Mouse (Mus musculus) liver, postnatal 0 days (tissue): ENCODE results near the gene Asic1. TPM values are rescaled to one million over a fixed set of nuclear protein-coding genes. Genes with fewer than 3 reads are reported as not detected.
A peak's percentile ranks its signal among the peaks of the same experiment; 100 is the strongest.

ENCODE experiments used
- ATAC-seq: fragments of 200-750 bp; cut with Nextera tagmentation; 2 replicates; pipeline ENCODE4 v1.8.0; 2017; ENCODE audit warnings: mild to moderate bottlenecking, moderate library complexity
- DNase-seq: peaks from one replicate; pipeline ENCODE4 v3.0.0-alpha.2; 2016
- H3K27ac ChIP-seq: fragments of 300-500 bp; sonication (generic); 2 replicates; pipeline ENCODE4 v1.5.1; 2014; ENCODE audit warnings: antibody characterized with exemption, moderate library complexity, mild to moderate bottlenecking, low read depth
- H3K27me3 ChIP-seq: fragments of 300-500 bp; sonication (generic); 2 replicates; pipeline ENCODE4 v1.6.1; 2014; ENCODE audit warnings: low read length, control low read depth, mixed read lengths; ENCODE audit not compliant: insufficient read depth
- H3K36me3 ChIP-seq: fragments of 300-500 bp; sonication (generic); replicated peaks from 2 replicates; pipeline ENCODE4 v1.6.1; 2014; ENCODE audit warnings: mild to moderate bottlenecking, control low read depth, low read length, moderate library complexity, mixed read lengths; ENCODE audit not compliant: insufficient read depth
- H3K4me1 ChIP-seq: fragments of 300-500 bp; sonication (generic); 2 replicates; pipeline ENCODE4 v1.6.1; 2014; ENCODE audit warnings: antibody characterized with exemption, mild to moderate bottlenecking, control low read depth; ENCODE audit not compliant: insufficient read depth
- H3K4me2 ChIP-seq: fragments of 300-500 bp; sonication (generic); 2 replicates; pipeline ENCODE4 v1.6.1; 2014; ENCODE audit warnings: low read depth, mild to moderate bottlenecking, low read length, moderate library complexity, mixed read lengths
- H3K4me3 ChIP-seq: fragments of 300-500 bp; sonication (generic); 2 replicates; pipeline ENCODE4 v1.5.1; 2014; ENCODE audit warnings: low read depth, low read length
- H3K9ac ChIP-seq: fragments of 300-500 bp; sonication (generic); replicated peaks from 2 replicates; pipeline ENCODE4 v1.6.1; 2014; ENCODE audit warnings: mild to moderate bottlenecking, moderate library complexity
- H3K9me3 ChIP-seq: fragments of 300-500 bp; sonication (generic); 2 replicates; pipeline ENCODE4 v1.6.1; 2016; ENCODE audit warnings: mild to moderate bottlenecking, control low read depth, low read length, mixed read lengths
- CTCF ChIP-seq: sonication (generic); IDR thresholded peaks from 2 replicates; pipeline ENCODE4 v1.5.1; 2016; ENCODE audit warnings: antibody characterized with exemption, low read depth
- EP300 ChIP-seq: IDR thresholded peaks from 2 replicates; pipeline ENCODE4 v1.6.1; 2016; ENCODE audit warnings: antibody characterized with exemption, low read depth, mild to moderate bottlenecking
- WGBS: fragments of 180-500 bp; shearing (Covaris S2); extraction: QIAGEN DNeasy Blood & Tissue Kit; methylation state at CpG from one replicate; pipeline ENCODE4 v1.1.7; 2014; ENCODE audit not compliant: insufficient replicate concordance; 5-methylcytosine and 5-hydroxymethylcytosine counted together
- polyA plus RNA-seq: library from polyadenylated mRNA; unstranded; fragments of >200 nt; fragmentation: Nextera tagmentation; extraction: Ambion mirVana; gene quantifications from 2 replicates; pipeline ENCODE4 v1.2.1, GENCODE M21; 2015

Asic1 gene
- polyA plus RNA-seq, 1 experiment from 2014 or later, result 0.38 TPM

DNA sequence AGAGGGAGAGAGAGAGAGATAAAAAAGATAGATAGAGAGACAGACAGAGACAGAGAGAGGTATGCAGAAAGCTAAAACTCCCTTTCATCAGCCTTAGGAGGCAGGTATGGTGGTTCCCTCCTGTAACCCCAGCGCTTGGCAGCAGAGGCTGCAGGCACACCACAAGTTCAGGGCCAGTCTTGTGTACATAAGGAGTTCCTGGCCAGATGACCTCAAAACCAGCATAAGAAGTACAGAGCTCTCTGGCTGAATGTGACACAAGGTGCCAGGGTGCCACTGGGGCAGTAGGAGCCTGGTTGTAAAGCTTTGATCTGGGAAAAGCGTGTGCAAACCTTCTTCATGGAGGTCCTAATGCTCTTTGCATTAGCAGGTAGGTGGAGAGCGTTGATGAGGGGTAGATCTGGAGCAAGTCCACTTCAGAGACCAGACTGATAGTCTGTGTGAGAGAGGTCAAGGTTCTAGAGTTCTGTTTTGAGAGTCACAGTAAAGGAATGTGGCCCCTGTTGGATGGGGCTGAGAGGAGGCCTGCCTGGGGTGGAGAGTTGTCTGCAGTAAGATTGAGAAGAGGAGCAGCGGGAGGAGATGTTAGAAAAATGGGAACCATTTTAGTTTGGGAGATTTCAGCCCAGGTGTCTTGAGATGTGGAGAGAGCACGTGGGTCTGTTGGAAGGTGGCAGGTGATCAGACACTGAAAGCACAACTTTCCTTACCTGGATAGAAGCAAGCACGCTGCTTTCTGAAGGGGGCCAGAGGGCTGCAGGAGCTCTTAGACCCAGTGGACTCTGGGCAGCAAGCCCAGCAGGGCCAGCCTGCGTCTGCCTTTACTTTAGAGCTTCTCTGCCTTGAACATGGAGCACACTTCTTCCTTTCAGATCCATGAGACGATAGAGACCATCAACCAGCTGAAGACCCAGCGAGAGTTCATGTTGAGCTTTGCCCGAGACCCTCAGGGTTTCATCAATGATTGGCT, 40.3 kb downstream of the Asic1 start:
- TF ChIP-seq CTCF (no peak), EP300 (no peak)
- Histone ChIP-seq H3K9ac (no peak overlapping the region), H3K4me3 (no peak overlapping the region), H3K36me3 (peaks cover 46% of the 10 kb centered on the region), H3K27me3 (no peaks in the 10 kb centered on the region), H3K4me2 (peak overlapping the region; percentile 23), H3K9me3 (no peaks in the 10 kb centered on the region), H3K27ac (peak overlapping the region; percentile 57), H3K4me1 (peaks cover 26% of the 10 kb centered on the region)
- 82% methylated on average over 10 of the region's 10 CpGs for WGBS
- no peak for DNase-seq
- ATAC-seq, result peak; percentile 33; the same call in 1 of the 2 replicates

DNA sequence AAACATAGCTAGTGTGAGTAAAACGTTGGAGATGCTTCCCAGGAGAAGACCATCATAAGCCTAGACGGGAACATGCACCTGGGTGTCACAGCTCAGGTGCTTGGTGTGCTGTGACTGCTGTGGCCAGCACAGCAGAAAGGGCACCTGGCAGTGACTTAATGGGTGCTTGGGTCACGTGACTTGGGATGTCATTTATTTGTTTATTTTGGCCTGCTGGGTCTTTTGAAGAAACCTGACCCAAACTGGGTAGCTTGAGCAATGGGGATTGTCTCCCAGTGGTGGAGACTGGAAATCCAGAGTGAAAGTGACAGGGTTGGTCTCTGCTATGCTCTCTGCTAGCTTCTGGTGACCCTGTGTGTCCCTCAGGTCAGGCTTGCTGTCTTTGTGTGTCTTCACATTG, 41.3 kb downstream of the Asic1 start:
- ATAC-seq, result peak; percentile 33
- Histone ChIP-seq H3K4me2 (no peak overlapping the region), H3K4me1 (peaks cover 36% of the 10 kb centered on the region), H3K4me3 (no peak overlapping the region), H3K36me3 (peaks cover 42% of the 10 kb centered on the region), H3K27me3 (no peaks in the 10 kb centered on the region), H3K9ac (no peak overlapping the region), H3K9me3 (no peaks in the 10 kb centered on the region), H3K27ac (peak overlapping the region; percentile 57)
- 62% methylated on average over 3 of the region's 3 CpGs for WGBS
- TF ChIP-seq EP300 (no peak), CTCF (no peak)
- no peak for DNase-seq

DNA sequence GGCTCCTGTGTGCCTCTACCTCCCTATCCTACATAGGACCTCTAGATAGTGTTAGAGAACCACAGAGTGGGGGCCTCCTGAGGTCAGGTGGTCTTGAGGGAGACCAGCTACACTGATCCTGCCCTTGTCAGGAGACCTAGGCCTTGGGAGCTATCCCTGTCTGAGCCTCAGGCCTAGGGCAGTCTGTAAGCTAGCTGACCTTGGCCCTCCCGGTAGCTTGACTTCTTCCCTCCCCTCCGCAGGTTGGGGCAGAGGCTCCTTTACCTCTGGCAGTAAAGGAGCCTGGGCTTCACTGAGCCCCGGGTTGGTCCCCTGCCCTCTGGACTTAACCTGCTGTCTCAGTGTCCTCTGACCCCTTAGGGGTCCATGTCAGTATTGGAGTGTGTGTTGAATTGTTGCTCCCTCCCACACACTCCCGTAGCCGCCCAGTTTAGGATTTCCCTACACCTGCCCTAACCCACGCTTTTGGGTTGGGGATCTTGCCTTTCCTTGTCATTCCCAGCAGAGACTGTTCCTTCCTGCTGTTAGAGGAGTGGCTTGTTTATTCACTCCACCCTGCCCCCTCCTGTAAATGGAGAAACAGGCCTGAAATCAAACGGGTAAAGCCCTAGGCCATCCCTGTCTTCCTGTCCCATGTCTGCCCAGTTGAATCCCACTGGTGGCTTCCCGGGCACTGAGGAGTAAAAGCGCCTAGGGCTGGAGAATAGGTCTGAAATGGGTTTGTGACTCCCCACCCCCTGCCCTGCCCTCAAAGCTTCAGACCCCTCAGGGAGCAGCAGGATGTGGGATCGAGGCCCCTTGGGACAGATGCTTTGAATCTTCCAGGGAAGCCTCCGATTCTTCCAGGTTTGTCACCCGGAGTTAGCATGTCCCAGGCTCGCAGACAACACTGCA, 42.7 kb downstream of the Asic1 start:
- 0 out of 2 replicates have a peak overlapping the region, but pooled peaks have one; percentile 5 for H3K9ac ChIP-seq
- 74% methylated on average over 13 of the region's 13 CpGs for WGBS
- H3K4me3 ChIP-seq, result no peak overlapping the region
- H3K27ac ChIP-seq, result no peak overlapping the region
- DNase-seq (no peak), ATAC-seq (no peak)
- H3K27me3 ChIP-seq, result no peaks in the 10 kb centered on the region
- no peaks in the 10 kb centered on the region for H3K9me3 ChIP-seq
- peaks cover 32% of the 10 kb centered on the region for H3K36me3 ChIP-seq
- H3K4me2 ChIP-seq, result no peak overlapping the region
- TF ChIP-seq CTCF (no peak), EP300 (no peak)
- peaks cover 41% of the 10 kb centered on the region for H3K4me1 ChIP-seq

DNA sequence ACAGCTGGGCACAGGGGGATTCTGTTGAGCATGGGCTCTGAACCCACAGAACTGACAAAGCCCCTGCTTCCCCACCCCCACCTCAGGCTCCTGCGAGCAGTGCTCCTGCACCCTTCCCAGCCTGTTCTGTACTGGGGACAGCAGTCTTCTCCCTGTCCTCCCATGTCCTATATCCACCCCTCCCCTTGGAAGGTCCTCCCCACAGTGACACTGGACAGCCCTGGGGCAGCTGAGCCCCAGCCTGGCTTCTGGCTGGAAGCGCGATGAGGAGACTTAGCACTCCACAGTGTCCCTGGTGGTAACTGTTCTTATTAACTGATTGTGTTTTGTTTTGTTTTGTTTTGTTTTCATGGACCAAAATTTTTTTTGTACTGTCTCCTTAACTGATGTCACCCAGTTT, 43.4 kb downstream of the Asic1 start:
- H3K36me3 ChIP-seq, result peaks cover 29% of the 10 kb centered on the region
- no peak for TF ChIP-seq EP300
- TF ChIP-seq CTCF, result no peak
- no peaks in the 10 kb centered on the region for H3K9me3 ChIP-seq
- DNase-seq (no peak), ATAC-seq (no peak)
- no peak overlapping the region for H3K27ac ChIP-seq
- H3K27me3 ChIP-seq, result no peaks in the 10 kb centered on the region
- H3K9ac ChIP-seq, result no peak overlapping the region
- peaks cover 41% of the 10 kb centered on the region for H3K4me1 ChIP-seq
- no peak overlapping the region for H3K4me3 ChIP-seq
- H3K4me2 ChIP-seq, result no peak overlapping the region
- 85% methylated on average over 3 of the region's 3 CpGs for whole genome bisulfite sequencing

DNA sequence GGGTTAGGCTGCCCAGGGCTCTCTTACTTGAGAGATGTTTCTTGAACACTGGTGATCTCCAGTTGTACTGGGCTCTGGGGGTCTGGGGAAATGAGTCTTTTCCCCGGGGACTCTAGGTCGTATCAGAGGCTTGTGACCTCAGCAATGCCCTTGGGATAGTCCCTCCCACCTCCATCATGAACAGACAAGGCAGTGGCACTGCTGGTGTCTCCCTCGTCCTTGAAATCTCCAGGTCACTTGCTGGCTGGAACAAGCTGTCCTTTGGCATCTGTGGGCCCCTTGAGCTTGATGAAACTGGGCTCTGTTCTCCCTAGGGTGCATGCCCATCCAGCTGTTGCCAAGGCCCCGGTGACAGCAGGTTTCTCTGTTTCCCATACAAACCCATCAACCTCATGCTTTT, 44.0 kb downstream of the Asic1 start:
- Histone ChIP-seq H3K27me3 (no peaks in the 10 kb centered on the region), H3K4me2 (no peak overlapping the region), H3K4me1 (peaks cover 41% of the 10 kb centered on the region), H3K4me3 (no peak overlapping the region), H3K27ac (peak overlapping the region; percentile 16; the same call in 1 of the 2 replicates), H3K36me3 (peaks cover 22% of the 10 kb centered on the region), H3K9ac (no peak overlapping the region), H3K9me3 (no peaks in the 10 kb centered on the region)
- DNase-seq, result no peak
- ATAC-seq, result no peak
- WGBS, result 69% methylated on average over 4 of the region's 4 CpGs
- TF ChIP-seq CTCF (no peak), EP300 (no peak)

DNA sequence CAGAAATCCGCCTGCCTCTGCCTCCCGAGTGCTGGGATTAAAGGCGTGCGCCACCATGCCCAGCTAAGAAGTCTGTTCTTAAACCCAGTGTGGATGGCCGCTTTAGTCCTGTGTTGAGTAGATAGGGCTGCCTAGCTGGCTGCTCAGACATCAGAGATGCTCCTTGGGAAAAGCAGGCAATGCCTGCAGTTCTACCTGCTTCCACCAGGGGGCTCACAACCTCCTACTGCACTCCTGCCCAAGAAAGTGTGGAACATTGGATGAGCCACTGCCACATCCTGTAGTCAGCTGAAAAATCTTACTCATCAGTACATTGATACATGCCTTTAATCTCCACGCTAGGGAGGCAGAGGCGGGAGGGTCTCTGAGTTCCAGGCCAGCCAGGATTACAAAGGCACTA, 44.7 kb downstream of the Asic1 start:
- TF ChIP-seq EP300, result no peak
- TF ChIP-seq CTCF, result peak; percentile 98
- peak; percentile 45 for ATAC-seq
- peak overlapping the region; percentile 29; the same call in 1 of the 2 replicates for H3K4me2 ChIP-seq

More for the DNA sequence above, 44.7 kb downstream of the Asic1 start:
- peak; percentile 77 for DNase-seq
- no peak overlapping the region for H3K4me3 ChIP-seq
- 0 out of 2 replicates have a peak overlapping the region, but pooled peaks have one; percentile 24 for H3K9ac ChIP-seq
- peaks cover 41% of the 10 kb centered on the region for H3K4me1 ChIP-seq
- H3K27ac ChIP-seq, result peak overlapping the region; percentile 70
- no peaks in the 10 kb centered on the region for H3K9me3 ChIP-seq
- WGBS, result 42% methylated on average over 7 of the region's 7 CpGs
- H3K36me3 ChIP-seq, result peaks cover 16% of the 10 kb centered on the region
- no peaks in the 10 kb centered on the region for H3K27me3 ChIP-seq
